Mouse (Mus musculus): ENCODE results near the gene Pkib. TPM values are rescaled to one million over a fixed set of nuclear protein-coding genes. Genes with fewer than 3 reads are reported as not detected.

The Pkib gene
- polyA plus RNA-seq, 2 experiments = 0.52 to 1.2 TPM

DNA sequence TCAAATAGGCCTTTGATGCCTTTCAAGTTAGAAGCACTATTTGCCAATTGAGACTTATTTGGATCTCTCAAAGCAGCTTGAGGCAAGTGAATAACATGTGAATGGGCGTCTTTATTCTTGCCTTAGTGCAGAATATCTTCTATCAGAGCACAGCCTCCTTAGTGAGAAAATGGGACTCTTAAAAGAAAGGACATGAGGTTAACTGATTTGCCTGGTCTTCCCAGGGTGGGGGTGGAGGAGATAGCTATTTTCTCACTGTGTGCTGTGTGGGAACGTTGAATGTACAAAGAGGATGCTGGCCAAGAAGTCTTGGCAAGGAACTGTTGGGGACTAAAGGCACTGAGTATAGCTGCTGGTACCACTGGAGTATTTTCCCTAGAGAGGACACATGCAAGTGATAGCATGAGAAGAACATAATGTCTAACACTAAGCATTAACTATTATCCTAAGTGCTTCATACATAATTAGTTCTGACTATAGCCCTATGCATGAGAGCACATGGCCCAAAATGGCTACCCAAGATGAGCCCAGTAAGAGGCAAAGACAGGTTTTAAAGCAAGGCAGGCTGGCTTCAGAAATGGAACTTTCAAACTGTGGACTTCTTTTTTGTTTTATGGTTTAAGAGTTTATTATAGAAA lies 112.5 kb downstream of the Pkib start:
- H3K9ac ChIP-seq (ENCODE audit: low read depth, low read length, severe bottlenecking) = no peak overlapping the region
- 62% methylated on average over 2 of the region's 2 CpGs for WGBS
- no peak overlapping the region for H3K27ac ChIP-seq (replicated peaks; ENCODE audit: low read depth, low read length)
- no peaks in the 10 kb centered on the region for H3K4me1 ChIP-seq (ENCODE audit: control insufficient read depth, insufficient read depth, low read length)
- no peaks in the 10 kb centered on the region for H3K27me3 ChIP-seq (ENCODE audit: control insufficient read depth, insufficient read depth, low read length)
- H3K4me3 ChIP-seq (replicated peaks; ENCODE audit: low read length) = no peak overlapping the region
- H3K36me3 ChIP-seq (ENCODE audit: control insufficient read depth, insufficient read depth, low read length) = no peaks in the 10 kb centered on the region
- H3K4me2 ChIP-seq (replicated peaks; ENCODE audit: low read depth, low read length, severe bottlenecking) = no peak overlapping the region
- no peak for TF ChIP-seq POLR2A (IDR thresholded peaks at IDR 0.05; ENCODE audit: borderline replicate concordance, extremely low read depth, insufficient read depth, insufficient read length)
- ATAC-seq (ENCODE audit: low FRiP score, low read depth) = no peak
- no peak for DNase-seq (ENCODE audit: low spot score)
- no peaks in the 10 kb centered on the region for H3K9me3 ChIP-seq (ENCODE audit: control insufficient read depth, low read length)

DNA sequence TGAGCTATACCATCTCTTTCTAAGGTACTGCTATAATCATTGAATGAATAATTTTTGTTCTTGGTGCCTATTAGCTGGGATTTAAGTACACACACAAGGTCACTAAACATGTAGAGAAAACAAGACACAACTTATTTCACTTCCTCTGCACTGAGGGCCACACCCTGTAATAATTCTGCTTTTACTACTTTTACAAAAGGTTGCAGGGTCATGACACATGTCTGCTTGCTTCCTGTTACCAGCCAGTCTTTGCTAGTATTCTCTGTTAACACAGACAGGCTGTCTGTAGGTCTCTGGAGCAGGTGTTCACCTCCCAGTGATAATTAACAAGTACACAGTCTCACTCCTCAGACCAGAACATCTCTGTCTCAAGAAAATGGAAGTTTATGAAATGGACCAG lies 113.7 kb downstream of the Pkib start:
- ATAC-seq (ENCODE audit: low FRiP score, low read depth) (no peak), DNase-seq (ENCODE audit: low spot score) (no peak)
- no peaks in the 10 kb centered on the region for H3K9me3 ChIP-seq (ENCODE audit: control insufficient read depth, low read length)
- no peaks in the 10 kb centered on the region for H3K36me3 ChIP-seq (ENCODE audit: control insufficient read depth, insufficient read depth, low read length)
- H3K27me3 ChIP-seq (ENCODE audit: control insufficient read depth, insufficient read depth, low read length) = no peaks in the 10 kb centered on the region
- H3K27ac ChIP-seq (replicated peaks; ENCODE audit: low read depth, low read length) = no peak overlapping the region
- TF ChIP-seq POLR2A (IDR thresholded peaks at IDR 0.05; ENCODE audit: borderline replicate concordance, extremely low read depth, insufficient read depth, insufficient read length) = no peak
- H3K4me1 ChIP-seq (ENCODE audit: control insufficient read depth, insufficient read depth, low read length) = no peaks in the 10 kb centered on the region
- H3K9ac ChIP-seq (ENCODE audit: low read depth, low read length, severe bottlenecking) = no peak overlapping the region
- no peak overlapping the region for H3K4me3 ChIP-seq (replicated peaks; ENCODE audit: low read length)
- no peak overlapping the region for H3K4me2 ChIP-seq (replicated peaks; ENCODE audit: low read depth, low read length, severe bottlenecking)

DNA sequence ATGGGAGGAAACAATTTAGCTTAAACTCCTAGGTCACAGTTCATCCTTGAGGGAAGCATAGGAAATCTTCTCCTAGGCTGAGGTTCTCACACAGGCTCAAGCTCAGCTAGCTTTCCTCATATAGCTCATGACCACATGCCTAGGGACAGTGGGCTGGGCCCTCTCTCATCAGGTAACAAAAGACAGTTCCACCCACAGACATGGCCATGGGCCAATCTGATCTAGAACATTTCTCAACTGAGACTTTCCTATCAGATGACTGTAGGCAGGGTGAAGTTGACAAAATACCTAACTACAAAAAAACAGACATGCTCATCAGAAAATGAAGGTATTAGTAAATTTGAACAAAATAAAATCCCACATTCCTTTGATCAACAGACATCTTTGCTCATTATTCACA lies 115.3 kb downstream of the Pkib start:
- Histone ChIP-seq H3K9ac (ENCODE audit: low read depth, low read length, severe bottlenecking) (no peak overlapping the region), H3K27ac (replicated peaks; ENCODE audit: low read depth, low read length) (no peak overlapping the region), H3K9me3 (ENCODE audit: control insufficient read depth, low read length) (no peaks in the 10 kb centered on the region), H3K36me3 (ENCODE audit: control insufficient read depth, insufficient read depth, low read length) (no peaks in the 10 kb centered on the region), H3K4me3 (replicated peaks; ENCODE audit: low read length) (no peak overlapping the region), H3K27me3 (ENCODE audit: control insufficient read depth, insufficient read depth, low read length) (no peaks in the 10 kb centered on the region), H3K4me1 (ENCODE audit: control insufficient read depth, insufficient read depth, low read length) (no peaks in the 10 kb centered on the region), H3K4me2 (replicated peaks; ENCODE audit: low read depth, low read length, severe bottlenecking) (no peak overlapping the region)
- no peak for TF ChIP-seq POLR2A (IDR thresholded peaks at IDR 0.05; ENCODE audit: borderline replicate concordance, extremely low read depth, insufficient read depth, insufficient read length)
- DNase-seq (ENCODE audit: low spot score) (no peak), ATAC-seq (ENCODE audit: low FRiP score, low read depth) (no peak)

DNA sequence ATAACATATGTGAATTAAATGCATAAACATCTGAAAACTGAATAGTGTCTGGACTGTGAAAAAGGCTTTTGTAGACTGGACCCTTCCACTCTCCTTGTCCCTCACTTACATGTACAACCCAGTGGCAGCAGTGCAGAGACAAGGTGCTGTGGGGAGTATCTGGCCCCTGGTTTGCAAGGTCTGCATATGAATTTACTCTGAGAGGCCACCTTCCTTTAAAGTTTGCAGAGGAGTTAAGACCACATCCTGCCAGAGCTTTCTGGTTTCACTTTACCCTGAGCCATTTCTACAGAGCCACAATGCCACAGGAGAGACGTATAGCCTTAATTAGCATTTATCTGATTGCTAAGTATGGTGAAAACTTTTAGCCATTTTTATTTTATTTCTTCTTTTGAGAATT lies 121.6 kb downstream of the Pkib start:
- Histone ChIP-seq H3K9me3 (ENCODE audit: control insufficient read depth, low read length) (no peaks in the 10 kb centered on the region), H3K36me3 (ENCODE audit: control insufficient read depth, insufficient read depth, low read length) (no peaks in the 10 kb centered on the region), H3K4me3 (replicated peaks; ENCODE audit: low read length) (no peak overlapping the region), H3K4me1 (ENCODE audit: control insufficient read depth, insufficient read depth, low read length) (no peaks in the 10 kb centered on the region), H3K27ac (replicated peaks; ENCODE audit: low read depth, low read length) (no peak overlapping the region), H3K27me3 (ENCODE audit: control insufficient read depth, insufficient read depth, low read length) (no peaks in the 10 kb centered on the region), H3K4me2 (replicated peaks; ENCODE audit: low read depth, low read length, severe bottlenecking) (no peak overlapping the region), H3K9ac (ENCODE audit: low read depth, low read length, severe bottlenecking) (no peak overlapping the region)
- TF ChIP-seq POLR2A (IDR thresholded peaks at IDR 0.05; ENCODE audit: borderline replicate concordance, extremely low read depth, insufficient read depth, insufficient read length) = no peak
- ATAC-seq (ENCODE audit: low FRiP score, low read depth) (no peak), DNase-seq (ENCODE audit: low spot score) (no peak)
- 62% methylated on average over 1 of the region's 1 CpGs for WGBS

DNA sequence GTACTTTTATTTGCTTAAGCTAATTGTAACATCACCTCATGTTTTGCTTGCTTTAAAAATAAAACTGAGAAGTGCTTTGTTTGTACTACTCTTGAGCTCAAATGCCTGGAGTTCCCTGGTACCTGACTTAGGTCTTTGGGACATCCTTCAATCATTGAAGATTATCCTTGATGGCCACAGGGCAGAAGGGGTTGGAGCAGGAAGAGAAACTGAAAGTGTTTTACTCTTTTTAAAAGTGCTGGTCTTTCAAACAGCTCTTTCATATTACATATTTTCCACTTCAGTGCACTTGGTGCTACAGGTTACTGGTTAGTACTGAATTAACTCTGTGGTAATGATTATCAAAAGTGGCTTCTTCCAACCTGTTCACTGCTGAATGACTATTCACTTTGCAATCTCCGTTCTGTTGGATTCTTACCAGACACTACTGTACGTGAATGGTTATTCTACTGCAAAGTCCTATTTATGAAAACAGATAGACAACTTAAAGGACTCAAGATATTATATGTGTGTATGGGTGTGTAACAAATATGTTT lies 123.5 kb downstream of the Pkib start:
- no peaks in the 10 kb centered on the region for H3K9me3 ChIP-seq (ENCODE audit: control insufficient read depth, low read length)
- no peak overlapping the region for H3K9ac ChIP-seq (ENCODE audit: low read depth, low read length, severe bottlenecking)
- no peak overlapping the region for H3K27ac ChIP-seq (replicated peaks; ENCODE audit: low read depth, low read length)
- no peak for ATAC-seq (ENCODE audit: low FRiP score, low read depth)
- no peak for DNase-seq (ENCODE audit: low spot score)
- no peak for TF ChIP-seq POLR2A (IDR thresholded peaks at IDR 0.05; ENCODE audit: borderline replicate concordance, extremely low read depth, insufficient read depth, insufficient read length)
- H3K4me2 ChIP-seq (replicated peaks; ENCODE audit: low read depth, low read length, severe bottlenecking) = no peak overlapping the region
- H3K4me3 ChIP-seq (replicated peaks; ENCODE audit: low read length) = no peak overlapping the region
- 89% methylated on average over 2 of the region's 2 CpGs for WGBS
- H3K4me1 ChIP-seq (ENCODE audit: control insufficient read depth, insufficient read depth, low read length) = no peaks in the 10 kb centered on the region
- no peaks in the 10 kb centered on the region for H3K27me3 ChIP-seq (ENCODE audit: control insufficient read depth, insufficient read depth, low read length)
- no peaks in the 10 kb centered on the region for H3K36me3 ChIP-seq (ENCODE audit: control insufficient read depth, insufficient read depth, low read length)

Measured in limb, embryonic 14.5 days (tissue).